Mouse (Mus musculus) liver, embryonic 13.5 days (tissue): Measurements from ENCODE around the gene Gars. TPM values are rescaled to one million over a fixed set of nuclear protein-coding genes. Genes with fewer than 3 reads are reported as not detected.
A peak's percentile ranks its signal among the peaks of the same experiment; 100 is the strongest.

Source experiments
- ATAC-seq: fragments of 200-750 bp; cut with Nextera tagmentation; 2 replicates; pipeline ENCODE4 v1.8.0; 2017; ENCODE audit warnings: low read depth, mild to moderate bottlenecking, moderate number of reproducible peaks, moderate library complexity
- DNase-seq: peaks from one replicate; pipeline ENCODE4 v3.0.0; 2022
- H3K27ac ChIP-seq: fragments of 300-500 bp; sonication (generic); 2 replicates; pipeline ENCODE4 v1.5.1; 2015; ENCODE audit warnings: moderate library complexity, mild to moderate bottlenecking, inconsistent platforms
- H3K27me3 ChIP-seq: fragments of 300-500 bp; sonication (generic); 2 replicates; pipeline ENCODE4 v1.6.1; 2015; ENCODE audit warnings: mild to moderate bottlenecking, inconsistent platforms
- H3K36me3 ChIP-seq: fragments of 300-500 bp; sonication (generic); 2 replicates; pipeline ENCODE4 v1.6.1; 2015; ENCODE audit warnings: mild to moderate bottlenecking, inconsistent platforms
- H3K4me1 ChIP-seq: fragments of 300-500 bp; sonication (generic); replicated peaks from 2 replicates; pipeline ENCODE4 v1.6.1; 2015; ENCODE audit warnings: inconsistent platforms
- H3K4me2 ChIP-seq: fragments of 300-500 bp; sonication (generic); 2 replicates; pipeline ENCODE4 v1.6.1; 2015; ENCODE audit warnings: inconsistent platforms, mild to moderate bottlenecking, moderate library complexity
- H3K4me3 ChIP-seq: fragments of 300-500 bp; sonication (generic); replicated peaks from 2 replicates; pipeline ENCODE4 v1.5.1; 2015; ENCODE audit warnings: mild to moderate bottlenecking, inconsistent platforms
- H3K9ac ChIP-seq: fragments of 300-500 bp; sonication (generic); 2 replicates; pipeline ENCODE4 v1.6.1; 2015; ENCODE audit warnings: mild to moderate bottlenecking, inconsistent platforms
- H3K9me3 ChIP-seq: fragments of 300-500 bp; sonication (generic); replicated peaks from 2 replicates; pipeline ENCODE4 v1.6.1; 2016; ENCODE audit warnings: inconsistent platforms
- WGBS: fragments of 180-500 bp; shearing (Covaris S2); methylation state at CpG from one replicate; pipeline ENCODE4 v1.1.7; 2015; ENCODE audit not compliant: insufficient replicate concordance; 5-methylcytosine and 5-hydroxymethylcytosine counted together
- polyA plus RNA-seq: library from polyadenylated mRNA; unstranded; fragments of >200 nt; fragmentation: Nextera tagmentation; extraction: Ambion mirVana; gene quantifications from 2 replicates; pipeline ENCODE4 v1.2.1, GENCODE M21; 2015

The Gars gene
- polyA plus RNA-seq: 140 and 153 TPM in 2 replicates

DNA sequence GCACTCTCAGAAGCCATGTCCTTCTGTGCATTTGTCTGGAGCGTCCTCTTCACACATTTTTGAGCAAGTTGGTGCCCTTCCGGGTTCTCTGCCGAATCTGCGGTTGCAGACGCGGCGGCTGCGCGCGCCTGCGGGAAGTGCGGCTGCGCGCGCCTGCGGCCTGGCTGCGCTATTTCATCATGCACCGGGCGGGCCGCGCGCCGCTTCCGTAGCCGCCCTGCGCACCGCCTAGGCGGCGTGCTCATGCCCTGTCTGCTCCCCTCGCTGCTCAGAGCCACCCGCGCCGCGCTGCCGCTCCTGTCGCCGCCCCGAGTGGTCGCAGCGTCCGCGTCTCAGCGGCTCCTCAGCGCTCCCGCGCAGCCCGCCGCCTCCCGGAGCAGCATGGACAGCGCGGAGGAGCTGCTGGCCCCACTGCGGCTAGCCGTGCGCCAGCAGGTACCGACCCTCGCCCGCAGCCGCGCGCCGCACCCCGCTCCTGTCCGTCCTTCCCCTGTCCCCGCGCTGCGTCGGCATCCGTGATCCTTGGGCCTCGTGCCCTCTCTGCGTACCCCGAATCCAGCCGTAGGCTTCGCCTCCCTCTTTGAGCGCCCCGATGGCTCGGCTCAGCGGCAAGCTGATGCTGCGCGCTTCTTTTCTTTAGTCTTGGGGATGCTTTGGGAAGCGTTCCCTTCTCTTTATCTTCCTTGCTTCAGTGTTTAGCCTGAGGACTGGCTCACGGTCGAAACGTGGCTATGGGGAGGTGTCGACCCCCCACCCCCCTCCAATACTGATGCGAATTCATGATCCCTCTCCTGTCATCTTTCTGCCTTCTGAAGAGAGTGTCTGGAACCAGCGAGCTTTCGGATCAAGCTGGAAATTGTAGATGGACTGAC is at the start of gene Gars:
Gene Gars, plus strand, starts transcription at position 209 of the 872 bp plus-strand sequence.
- DNase-seq: peak; percentile 80
- peaks cover 32% of the 10 kb centered on the region for H3K4me1 ChIP-seq
- H3K9ac ChIP-seq: peak within 1 kb of the TSS; percentile 98
- H3K4me2 ChIP-seq: peak within 1 kb of the TSS; percentile 77
- peak; percentile 93 for ATAC-seq
- H3K27me3 ChIP-seq: no peaks in the 10 kb centered on the region
- H3K36me3 ChIP-seq: peaks cover 9% of the 10 kb centered on the region
- H3K4me3 ChIP-seq: peak within 1 kb of the TSS; percentile 99
- H3K27ac ChIP-seq: peak within 1 kb of the TSS; percentile 96
- no peaks in the 10 kb centered on the region for H3K9me3 ChIP-seq
- under 1% methylated on average over 81 of the region's 87 CpGs for WGBS

DNA sequence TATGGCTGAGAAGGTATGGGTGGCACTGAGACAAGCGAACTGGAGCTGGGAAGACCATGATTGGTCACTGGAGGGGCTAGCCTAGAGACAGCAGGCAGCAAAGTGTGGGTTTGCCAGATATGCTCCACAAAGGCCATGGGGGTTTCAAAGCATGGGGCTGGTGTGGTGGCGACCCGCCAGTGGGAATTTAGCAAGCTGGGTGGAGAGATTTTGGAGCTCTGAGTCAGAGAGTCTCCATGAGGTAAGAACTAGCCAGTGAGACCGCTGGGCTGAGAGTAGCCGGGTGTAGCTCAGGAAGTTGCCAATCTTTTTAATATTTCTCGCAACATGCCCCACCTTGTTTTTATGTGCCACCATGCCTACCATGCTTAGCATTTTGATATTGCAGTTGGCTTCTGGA is 49.7 kb upstream of the Gars start:
- Histone ChIP-seq H3K9me3 (no peaks in the 10 kb centered on the region), H3K9ac (no peak overlapping the region), H3K4me2 (no peak overlapping the region), H3K4me1 (peaks cover 18% of the 10 kb centered on the region), H3K27ac (no peak overlapping the region), H3K4me3 (no peak overlapping the region), H3K27me3 (no peaks in the 10 kb centered on the region), H3K36me3 (no peaks in the 10 kb centered on the region)
- ATAC-seq: no peak
- no peak for DNase-seq
- WGBS: 74% methylated on average over 6 of the region's 6 CpGs

DNA sequence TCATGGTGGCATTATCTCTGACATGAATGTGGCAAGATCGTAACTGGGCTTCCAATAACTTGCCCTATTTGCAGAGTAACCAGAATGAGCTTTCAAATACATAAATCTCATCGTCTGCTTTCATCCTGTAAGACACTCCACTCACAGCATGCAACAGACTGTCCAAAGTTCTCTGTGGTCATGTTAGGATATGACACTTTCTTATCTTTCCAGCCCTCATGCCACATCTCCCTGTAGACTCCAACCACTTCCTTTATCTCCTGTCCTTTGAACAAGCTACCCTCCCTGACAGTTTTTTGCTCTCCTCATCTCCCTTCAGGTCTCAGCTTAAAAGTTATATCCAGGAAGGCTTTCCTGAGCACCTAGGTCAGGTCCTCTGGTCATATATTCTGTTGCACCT is 46.6 kb upstream of the Gars start:
- H3K4me2 ChIP-seq: peak overlapping the region; percentile 93
- ATAC-seq (no peak), DNase-seq (no peak)
- peaks cover 21% of the 10 kb centered on the region for H3K4me1 ChIP-seq
- H3K27ac ChIP-seq: no peak overlapping the region
- 19% methylated on average over 2 of the region's 2 CpGs for WGBS
- H3K27me3 ChIP-seq: no peaks in the 10 kb centered on the region
- no peak overlapping the region for H3K9ac ChIP-seq
- H3K36me3 ChIP-seq: no peaks in the 10 kb centered on the region
- H3K4me3 ChIP-seq: no peak overlapping the region
- H3K9me3 ChIP-seq: no peaks in the 10 kb centered on the region

DNA sequence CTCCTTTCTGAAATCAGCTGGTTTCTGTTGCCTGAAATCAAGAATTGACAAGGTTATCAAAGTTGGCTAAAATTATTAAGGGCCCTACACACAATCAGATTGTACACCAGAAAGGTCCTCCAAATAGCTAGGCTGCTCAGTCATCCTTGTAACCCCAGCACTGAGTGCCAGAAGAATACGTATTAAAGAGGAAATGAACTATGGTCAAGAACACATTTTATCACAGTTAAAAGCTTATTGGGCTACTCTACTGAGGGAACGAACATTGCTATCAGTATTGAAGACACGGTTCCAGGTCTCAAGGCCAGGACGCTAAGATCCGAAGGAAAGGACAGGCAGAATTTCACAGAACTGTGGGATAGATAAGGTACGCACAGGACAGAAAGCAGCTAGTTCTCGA is 45.7 kb upstream of the Gars start:
- Histone ChIP-seq H3K9me3 (no peaks in the 10 kb centered on the region), H3K4me3 (peak overlapping the region; percentile 66), H3K4me1 (peaks cover 21% of the 10 kb centered on the region), H3K27me3 (no peaks in the 10 kb centered on the region), H3K27ac (no peak overlapping the region), H3K9ac (peak overlapping the region; percentile 68), H3K36me3 (no peaks in the 10 kb centered on the region), H3K4me2 (peak overlapping the region; percentile 93)
- DNase-seq: no peak
- 2% methylated on average over 7 of the region's 7 CpGs for WGBS
- ATAC-seq: no peak

DNA sequence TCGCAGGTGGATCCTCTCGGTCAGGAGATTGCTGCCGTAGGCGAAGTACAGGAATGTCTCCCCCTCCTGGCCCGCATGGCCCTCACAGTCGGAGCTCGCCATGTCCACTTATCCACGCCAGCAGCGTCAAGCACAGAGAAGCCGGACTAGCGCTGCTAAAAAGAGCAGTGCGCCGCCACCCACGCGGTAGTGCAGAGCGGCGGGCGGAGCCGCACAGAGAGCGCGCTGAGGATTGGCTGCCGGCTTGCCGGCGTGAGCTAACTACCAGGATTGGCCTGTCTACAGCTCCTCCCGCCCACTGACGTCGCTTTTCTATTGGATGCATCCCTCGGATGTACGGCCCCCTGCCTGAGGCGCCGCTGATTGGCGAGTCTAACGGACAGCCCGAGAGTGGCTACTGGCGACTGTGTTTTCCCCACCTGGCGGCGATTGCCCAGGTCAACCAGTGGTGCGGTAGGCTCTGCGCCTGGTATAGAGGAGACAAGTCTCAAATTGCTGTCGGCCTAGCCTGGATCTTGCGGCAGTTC is 45.0 kb upstream of the Gars start, which contains the start of gene Ggct:
Gene Ggct, minus strand, starts transcription at position 217 of the 527 bp plus-strand sequence.
- no peaks in the 10 kb centered on the region for H3K27me3 ChIP-seq
- under 1% methylated on average over 41 of the region's 41 CpGs for WGBS
- DNase-seq: peak; percentile 89
- peaks cover 21% of the 10 kb centered on the region for H3K4me1 ChIP-seq
- H3K27ac ChIP-seq: no peak within 1 kb of the TSS
- H3K9me3 ChIP-seq: no peaks in the 10 kb centered on the region
- H3K4me2 ChIP-seq: peak within 1 kb of the TSS; percentile 93
- no peaks in the 10 kb centered on the region for H3K36me3 ChIP-seq
- ATAC-seq: peak; percentile 100
- peak within 1 kb of the TSS; percentile 66 for H3K4me3 ChIP-seq
- peak within 1 kb of the TSS; percentile 68 for H3K9ac ChIP-seq

DNA sequence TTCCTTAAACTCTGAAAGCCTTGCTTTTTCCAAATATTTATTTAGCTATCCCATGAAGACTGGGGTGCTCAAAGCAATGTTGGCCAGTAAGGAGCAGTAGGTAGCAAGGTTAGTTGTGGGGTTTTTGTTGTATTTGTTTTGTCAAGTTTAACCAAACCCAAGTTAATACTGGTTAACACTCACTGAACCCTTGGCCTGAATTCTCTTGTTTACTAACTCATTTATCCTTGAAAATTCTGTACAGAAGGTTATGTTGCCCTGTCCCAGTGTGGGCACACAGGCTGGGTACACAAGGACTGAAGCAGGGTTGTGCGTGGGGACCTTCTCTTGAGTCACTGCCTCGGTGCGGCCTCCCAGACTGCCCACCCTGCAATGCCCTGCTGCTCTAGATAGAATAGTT is 41.4 kb upstream of the Gars start:
- ATAC-seq (no peak), DNase-seq (no peak)
- WGBS: 76% methylated on average over 3 of the region's 3 CpGs
- H3K36me3 ChIP-seq: no peaks in the 10 kb centered on the region
- peaks cover 17% of the 10 kb centered on the region for H3K4me1 ChIP-seq
- no peaks in the 10 kb centered on the region for H3K9me3 ChIP-seq
- H3K9ac ChIP-seq: no peak overlapping the region
- H3K27ac ChIP-seq: no peak overlapping the region
- H3K4me3 ChIP-seq: no peak overlapping the region
- no peak overlapping the region for H3K4me2 ChIP-seq
- 0 out of 2 replicates have a peak, but pooled peaks cover 4% of the 10 kb centered on the region for H3K27me3 ChIP-seq

DNA sequence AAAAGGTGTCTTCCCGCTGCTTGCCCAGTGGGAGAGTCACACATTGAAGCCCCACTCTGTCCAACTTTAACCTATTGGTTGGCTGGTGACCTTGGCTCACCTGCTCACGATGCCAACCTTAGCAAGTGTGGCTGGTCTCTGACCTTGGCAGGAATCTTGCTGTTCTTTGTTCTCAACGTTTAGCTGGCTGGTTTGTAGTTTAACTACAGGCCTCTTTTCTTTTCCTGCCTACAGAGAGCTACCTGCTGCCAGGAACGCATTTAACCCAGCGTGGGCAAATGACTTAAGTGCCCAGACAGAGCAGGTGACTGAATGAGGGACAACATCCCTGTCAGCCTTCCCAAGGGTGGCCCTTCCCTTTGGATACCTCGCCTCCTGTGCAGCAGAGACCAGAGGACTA is 40.1 kb upstream of the Gars start:
- 0 out of 2 replicates have a peak, but pooled peaks cover 4% of the 10 kb centered on the region for H3K4me1 ChIP-seq
- no peak overlapping the region for H3K4me2 ChIP-seq
- no peak overlapping the region for H3K9ac ChIP-seq
- H3K36me3 ChIP-seq: no peaks in the 10 kb centered on the region
- 0 out of 2 replicates have a peak, but pooled peaks cover 4% of the 10 kb centered on the region for H3K27me3 ChIP-seq
- DNase-seq (no peak), ATAC-seq (no peak)
- H3K9me3 ChIP-seq: no peaks in the 10 kb centered on the region
- WGBS: 66% methylated on average over 6 of the region's 6 CpGs
- no peak overlapping the region for H3K27ac ChIP-seq
- no peak overlapping the region for H3K4me3 ChIP-seq

DNA sequence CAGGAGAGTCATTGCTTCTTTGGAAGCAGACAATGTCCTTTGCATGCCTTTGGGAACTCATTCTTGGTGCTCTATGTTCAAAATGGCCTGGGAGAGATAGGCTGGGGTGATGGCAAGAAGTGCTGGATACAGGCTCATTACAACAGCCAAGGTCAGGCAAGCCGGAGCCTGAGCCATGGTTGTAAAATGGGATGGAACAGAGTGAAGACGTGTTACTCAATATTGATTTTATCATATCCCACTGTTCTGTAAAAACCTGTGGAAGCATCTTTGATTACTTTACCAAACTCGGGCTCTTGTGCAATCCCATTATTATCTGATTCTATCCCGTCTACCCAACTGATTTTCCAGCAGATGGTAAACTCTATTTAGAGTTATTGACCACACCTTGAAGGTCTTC is 36.5 kb upstream of the Gars start:
- H3K9ac ChIP-seq: no peak overlapping the region
- no peaks in the 10 kb centered on the region for H3K4me1 ChIP-seq
- H3K27me3 ChIP-seq: 0 out of 2 replicates have a peak, but pooled peaks cover 4% of the 10 kb centered on the region
- WGBS: 56% methylated on average over 4 of the region's 4 CpGs
- ATAC-seq: no peak
- no peak overlapping the region for H3K4me2 ChIP-seq
- H3K4me3 ChIP-seq: no peak overlapping the region
- H3K36me3 ChIP-seq: no peaks in the 10 kb centered on the region
- H3K9me3 ChIP-seq: no peaks in the 10 kb centered on the region
- DNase-seq: no peak
- no peak overlapping the region for H3K27ac ChIP-seq

DNA sequence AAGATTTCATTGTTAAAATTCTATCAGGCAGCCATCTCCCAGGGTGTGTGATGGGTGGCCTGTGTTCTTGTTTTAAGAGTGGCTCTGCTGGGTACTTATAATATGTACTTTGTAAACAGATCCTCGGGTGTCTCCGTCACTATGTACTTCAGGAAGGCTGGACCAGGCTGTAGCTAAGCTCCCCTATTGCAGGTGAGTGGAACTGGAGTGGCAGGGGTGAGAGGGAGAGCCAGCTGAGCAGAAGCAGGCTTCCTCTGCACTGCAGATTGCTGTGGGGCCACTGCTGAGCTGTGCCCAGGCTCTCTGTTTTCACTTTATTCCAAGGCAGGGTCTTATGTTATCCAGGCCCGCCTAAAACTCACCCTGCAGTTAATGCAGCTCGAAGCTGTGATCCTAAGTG is 35.4 kb upstream of the Gars start:
- WGBS: 52% methylated on average over 4 of the region's 4 CpGs
- ATAC-seq (no peak), DNase-seq (no peak)
- H3K27ac ChIP-seq: no peak overlapping the region
- H3K36me3 ChIP-seq: no peaks in the 10 kb centered on the region
- H3K4me1 ChIP-seq: no peaks in the 10 kb centered on the region
- H3K9me3 ChIP-seq: no peaks in the 10 kb centered on the region
- no peak overlapping the region for H3K9ac ChIP-seq
- no peak overlapping the region for H3K4me2 ChIP-seq
- H3K4me3 ChIP-seq: no peak overlapping the region
- H3K27me3 ChIP-seq: 0 out of 2 replicates have a peak, but pooled peaks cover 4% of the 10 kb centered on the region

DNA sequence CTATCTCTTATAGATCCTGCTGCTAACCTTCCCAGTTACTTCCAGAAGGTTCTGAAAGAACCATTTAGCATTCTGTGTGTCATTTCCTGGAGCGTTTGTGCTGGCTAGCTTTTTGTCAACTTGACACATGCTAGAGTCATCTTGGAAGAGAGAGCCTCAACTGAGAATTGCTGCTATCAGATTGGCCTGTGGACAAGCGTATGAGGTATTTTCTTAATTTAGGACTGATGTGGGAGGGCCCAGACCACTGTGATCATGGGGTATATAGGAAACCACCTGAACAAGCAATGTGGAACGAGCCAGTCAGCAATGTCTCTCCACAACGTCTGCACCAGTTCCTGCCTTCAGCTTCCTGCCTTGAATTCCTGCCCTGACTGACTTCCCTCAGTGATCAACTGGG is 34.2 kb upstream of the Gars start:
- no peaks in the 10 kb centered on the region for H3K4me1 ChIP-seq
- H3K27ac ChIP-seq: no peak overlapping the region
- H3K36me3 ChIP-seq: no peaks in the 10 kb centered on the region
- no peak overlapping the region for H3K9ac ChIP-seq
- ATAC-seq: no peak
- H3K27me3 ChIP-seq: 0 out of 2 replicates have a peak, but pooled peaks cover 4% of the 10 kb centered on the region
- H3K9me3 ChIP-seq: no peaks in the 10 kb centered on the region
- DNase-seq: no peak
- WGBS: 39% methylated on average over 4 of the region's 4 CpGs
- H3K4me3 ChIP-seq: no peak overlapping the region
- no peak overlapping the region for H3K4me2 ChIP-seq

DNA sequence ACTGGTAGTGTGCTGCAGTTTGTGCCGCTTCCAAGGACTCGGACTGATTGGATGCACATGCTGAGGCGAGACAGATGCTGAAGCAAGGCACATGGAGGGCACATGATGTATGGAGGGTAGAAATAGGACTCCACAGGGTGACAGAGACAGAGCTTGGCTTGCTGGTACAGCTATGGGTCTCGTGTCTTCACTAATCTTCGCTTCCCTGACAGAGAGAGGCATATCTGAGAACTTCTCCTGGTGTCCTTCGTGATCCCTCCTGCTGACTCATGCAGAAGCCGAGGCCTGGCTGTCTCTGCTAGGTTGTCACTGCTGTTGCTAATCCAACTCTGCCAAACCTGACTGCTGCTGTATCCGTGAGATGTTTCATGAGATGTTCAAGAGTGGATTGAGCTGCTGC is 29.4 kb upstream of the Gars start:
- no peaks in the 10 kb centered on the region for H3K36me3 ChIP-seq
- H3K9ac ChIP-seq: no peak overlapping the region
- ATAC-seq (no peak), DNase-seq (no peak)
- no peak overlapping the region for H3K4me3 ChIP-seq
- no peaks in the 10 kb centered on the region for H3K4me1 ChIP-seq
- H3K9me3 ChIP-seq: no peaks in the 10 kb centered on the region
- WGBS: 56% methylated on average over 8 of the region's 8 CpGs
- H3K27me3 ChIP-seq: peaks cover 6% of the 10 kb centered on the region; the same call in 1 of the 2 replicates
- H3K27ac ChIP-seq: no peak overlapping the region
- H3K4me2 ChIP-seq: no peak overlapping the region
